Mouse (Mus musculus): ENCODE data around the gene Pnma1. TPM values are rescaled to one million over a fixed set of nuclear protein-coding genes. Genes with fewer than 3 reads are reported as not detected.

Pnma1 gene
- total and polyA plus RNA-seq, 3 experiments = 0.13 to 0.30 TPM; not detected in 1

DNA sequence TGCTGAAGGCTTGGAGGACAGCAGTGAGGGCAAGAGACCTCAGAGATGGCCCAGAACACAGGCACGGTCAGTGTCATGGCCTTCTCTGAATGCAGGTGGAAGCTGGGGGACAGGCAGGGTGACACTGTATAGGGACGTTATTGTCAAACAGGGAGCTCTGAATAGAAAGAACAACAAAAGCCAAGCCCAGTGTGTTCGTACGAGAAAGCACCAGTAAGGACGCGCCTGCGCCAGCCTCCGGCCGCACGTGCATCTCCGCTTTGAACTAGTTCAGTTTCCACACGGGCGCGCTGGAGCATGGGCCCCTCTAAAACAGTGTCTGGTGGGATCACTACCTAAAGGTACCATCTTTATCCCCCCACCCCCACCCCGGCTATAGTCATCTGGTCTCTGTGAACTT, 1.7 kb upstream of the Pnma1 start:
- H3K4me2 ChIP-seq (ENCODE audit: insufficient read depth, low read depth, poor library complexity, severe bottlenecking) = no peak overlapping the region
- no peaks in the 10 kb centered on the region for H3K27me3 ChIP-seq (replicated peaks)
- no peaks in the 10 kb centered on the region for H3K4me1 ChIP-seq (ENCODE audit: control insufficient read depth in 1 of 2, insufficient read depth in 2 of 2)
- no peaks in the 10 kb centered on the region for H3K79me2 ChIP-seq (replicated peaks; ENCODE audit: control insufficient read depth, extremely low read depth, insufficient read depth, poor library complexity, severe bottlenecking)
- H3K4me3 ChIP-seq (replicated peaks in 1 of 3; ENCODE audit: low read depth in 2 of 3, low read length in 2 of 3, poor library complexity in 1 of 3) = no peak overlapping the region
- dilution Hi-C loops (cut with MboI; ENCODE audit: extremely low pct_ligation_motif_present, extremely low pct_unique_long_range_greater_than_20kb, low sequenced_read_pairs) = no loop called here
- H3K27ac ChIP-seq (ENCODE audit: insufficient read depth, low read depth) = no peak overlapping the region
- in situ Hi-C loops (cut with MboI; ENCODE audit: low pct_ligation_motif_present, low pct_unique_long_range_greater_than_20kb, low sequenced_read_pairs) = no loop called here
- no peaks in the 10 kb centered on the region for H3K9me3 ChIP-seq (replicated peaks; ENCODE audit: low read length)
- peaks cover 32 to 81% of the 10 kb centered on the region in 2 experiments for H3K36me3 ChIP-seq (replicated peaks in 1 of 2; ENCODE audit: control insufficient read depth in 1 of 2, insufficient read depth in 1 of 2, low read length in 1 of 2)
- no peak for TF ChIP-seq ZNF384 (IDR thresholded peaks at IDR 0.05; ENCODE audit: low read depth, low read length)
- TF ChIP-seq UBTF (IDR thresholded peaks at IDR 0.05; ENCODE audit: low read depth, low read length) = no peak
- TF ChIP-seq HCFC1 (IDR thresholded peaks at IDR 0.05; ENCODE audit: low read depth, low read length) = no peak
- TF ChIP-seq CHD1 (IDR thresholded peaks at IDR 0.05; ENCODE audit: low read depth, low read length) = no peak
- no peak for TF ChIP-seq MYC (IDR thresholded peaks at IDR 0.05; ENCODE audit: low read depth, low read length)
- TF ChIP-seq SIN3A (IDR thresholded peaks at IDR 0.05; ENCODE audit: low read length) = no peak
- no peak for TF ChIP-seq MAFK (IDR thresholded peaks at IDR 0.05; ENCODE audit: insufficient replicate concordance, low read length)
- TF ChIP-seq POLR2A (IDR thresholded peaks at IDR 0.05; ENCODE audit: low read depth, low read length) = no peak
- no peak for TF ChIP-seq KAT2A (IDR thresholded peaks at IDR 0.05; ENCODE audit: insufficient replicate concordance, low read length)
- TF ChIP-seq CHD2 (IDR thresholded peaks at IDR 0.05; ENCODE audit: low read length) = no peak
- TF ChIP-seq TBP (conservative IDR thresholded peaks at IDR 0.05; ENCODE audit: low read depth, low read length) = no peak
- TF ChIP-seq ELF1 (IDR thresholded peaks at IDR 0.05; ENCODE audit: low read depth, low read length) = no peak
- no peak for TF ChIP-seq ZKSCAN1 (IDR thresholded peaks at IDR 0.05; ENCODE audit: borderline replicate concordance, low read depth, low read length)
- TF ChIP-seq USF2 (conservative IDR thresholded peaks at IDR 0.05; ENCODE audit: low read depth, low read length) = no peak
- no peak for TF ChIP-seq USF1 (IDR thresholded peaks at IDR 0.05; ENCODE audit: low read depth, low read length)
- DNase-seq (ENCODE audit: extremely low read depth) = no peak
- no peak overlapping the region for H3K9ac ChIP-seq (ENCODE audit: insufficient read depth, low read depth)

DNA sequence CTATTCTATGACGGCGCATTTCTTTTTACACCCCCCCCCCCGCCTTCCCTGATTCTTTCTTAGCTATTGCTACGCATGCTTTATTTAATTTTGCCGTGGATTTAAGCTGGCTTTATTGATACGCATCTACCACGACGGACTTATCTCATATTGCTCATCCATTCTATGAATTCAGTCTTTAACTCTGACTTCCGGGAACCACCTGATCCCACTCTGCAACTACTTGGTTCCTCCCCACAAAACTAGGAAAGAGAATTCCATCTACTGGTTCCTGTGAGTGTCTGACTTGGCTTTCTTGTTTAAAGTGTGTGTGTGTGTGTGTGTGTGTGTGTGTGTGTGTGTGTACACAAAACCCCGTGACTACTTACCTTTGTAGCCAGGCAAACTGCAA, 328 bp upstream of the Pnma1 start:
- no peak for DNase-seq (ENCODE audit: extremely low read depth)
- Histone ChIP-seq H3K9me3 (replicated peaks; ENCODE audit: low read length) (no peaks in the 10 kb centered on the region), H3K4me3 (replicated peaks in 1 of 3; ENCODE audit: low read depth in 2 of 3, low read length in 2 of 3, poor library complexity in 1 of 3) (no peak overlapping the region), H3K4me2 (ENCODE audit: insufficient read depth, low read depth, poor library complexity, severe bottlenecking) (no peak overlapping the region), H3K4me1 (ENCODE audit: control insufficient read depth in 1 of 2, insufficient read depth in 2 of 2) (no peaks in the 10 kb centered on the region), H3K36me3 (replicated peaks in 1 of 2; ENCODE audit: control insufficient read depth in 1 of 2, insufficient read depth in 1 of 2, low read length in 1 of 2) (peaks cover 27 to 77% of the 10 kb centered on the region in 2 experiments), H3K9ac (ENCODE audit: insufficient read depth, low read depth) (no peak overlapping the region), H3K27ac (ENCODE audit: insufficient read depth, low read depth) (no peak overlapping the region), H3K27me3 (replicated peaks) (no peaks in the 10 kb centered on the region), H3K79me2 (replicated peaks; ENCODE audit: control insufficient read depth, extremely low read depth, insufficient read depth, poor library complexity, severe bottlenecking) (no peaks in the 10 kb centered on the region)
- in situ Hi-C loops (cut with MboI; ENCODE audit: low pct_ligation_motif_present, low pct_unique_long_range_greater_than_20kb, low sequenced_read_pairs) (no loop called here), dilution Hi-C loops (cut with MboI; ENCODE audit: extremely low pct_ligation_motif_present, extremely low pct_unique_long_range_greater_than_20kb, low sequenced_read_pairs) (no loop called here)
- TF ChIP-seq MXI1 (IDR thresholded peaks at IDR 0.05; ENCODE audit: low read depth, low read length) (no peak), GABPA (IDR thresholded peaks at IDR 0.05; ENCODE audit: insufficient replicate concordance, low read depth, low read length) (no peak), SMC3 (IDR thresholded peaks at IDR 0.05; ENCODE audit: low read depth, low read length) (no peak), IRF4 (IDR thresholded peaks at IDR 0.05; ENCODE audit: low read depth, low read length) (no peak), MAFK (IDR thresholded peaks at IDR 0.05; ENCODE audit: insufficient replicate concordance, low read length) (no peak), ZNF384 (IDR thresholded peaks at IDR 0.05; ENCODE audit: low read depth, low read length) (no peak), ETS1 (conservative IDR thresholded peaks at IDR 0.05; ENCODE audit: low read depth, low read length) (no peak), EP300 (IDR thresholded peaks at IDR 0.05; ENCODE audit: low read length) (no peak), RCOR1 (conservative IDR thresholded peaks at IDR 0.05; ENCODE audit: low read depth, low read length) (no peak), MYC (IDR thresholded peaks at IDR 0.05; ENCODE audit: low read depth, low read length) (no peak), CHD1 (IDR thresholded peaks at IDR 0.05; ENCODE audit: low read depth, low read length) (no peak), ZKSCAN1 (IDR thresholded peaks at IDR 0.05; ENCODE audit: borderline replicate concordance, low read depth, low read length) (no peak)

Data from CH12.LX (cell line).